ENCODE assay signal across 12 mouse cellular contexts in the genomic region with DNA sequence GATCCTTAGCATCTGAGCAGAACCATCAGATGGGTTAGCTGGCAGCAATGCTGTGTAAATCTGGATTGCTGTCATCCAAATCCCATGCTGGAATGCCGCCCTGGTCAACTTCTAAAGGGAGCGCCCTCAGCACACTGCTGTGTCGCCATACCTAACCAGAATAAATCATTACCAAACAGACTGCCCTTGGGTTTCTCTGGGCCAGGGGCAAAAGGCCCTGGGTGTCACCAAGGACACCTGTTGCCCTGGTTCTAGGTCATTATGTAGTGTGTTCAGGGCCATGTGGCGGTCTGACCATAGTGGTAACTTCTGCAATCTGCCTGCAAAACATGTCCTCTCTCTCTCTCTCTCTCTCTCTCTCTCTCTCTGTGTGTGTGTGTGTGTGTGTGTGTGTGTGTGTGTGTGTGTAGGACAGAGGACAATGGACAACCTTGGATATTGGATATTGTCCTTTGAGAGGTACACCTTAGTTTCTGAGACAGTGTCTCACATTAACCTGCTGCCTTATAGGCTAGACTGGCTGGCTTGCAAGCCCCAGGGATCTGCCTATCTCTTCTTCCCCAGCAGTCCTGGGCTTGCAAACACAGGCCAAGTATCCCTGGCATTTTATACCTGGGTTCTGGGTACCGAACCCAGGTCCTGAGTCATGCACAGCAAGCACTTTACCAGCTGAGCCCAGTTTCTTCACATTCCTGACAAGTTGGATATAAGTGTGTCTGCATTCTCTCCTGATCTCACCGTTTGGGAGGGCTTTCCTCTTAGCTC. TPM values are rescaled to one million over a fixed set of nuclear protein-coding genes. Genes with fewer than 3 reads are reported as not detected.
DNase-seq lines count a peak whose midpoint lies in the region; ATAC-seq and TF ChIP-seq lines count a peak whose summit lies in the region.
"Had no signal": no experiment of that assay in that cellular context is flagged by ENCODE, and none has a peak within 500 bp of the region (broad histone marks: within the 10 kb centered on the region; RNA-seq: fewer than 3 reads in every experiment).

No protein-coding gene starts in this region.

- 86% methylated on average over 6 of the region's 6 CpGs for WGBS in forebrain, embryonic 11.5 days
- WGBS in forebrain, postnatal 0 days = 93% methylated on average over 6 of the region's 6 CpGs
- 85% methylated on average over 6 of the region's 6 CpGs for WGBS in liver, embryonic 12.5 days (ENCODE audit: insufficient replicate concordance)
- 85% methylated on average over 6 of the region's 6 CpGs for WGBS in stomach, postnatal 0 days

- peak; percentile 47 for DNase-seq in forebrain, embryonic 11.5 days (ENCODE audit: low spot score)
- no peak for DNase-seq in forebrain, postnatal 0 days
- DNase-seq in liver = peak; percentile 12
- DNase-seq in urinary bladder, postnatal 14 days (ENCODE audit: low spot score) = peak; percentile 3
- no peak for DNase-seq in urinary bladder, adult 18-20 months (ENCODE audit: low spot score in 2 of 2)
- peak; percentile 13 for DNase-seq in stomach, postnatal 0 days (ENCODE audit: low spot score)
- DNase-seq in lung, adult 18-20 months = no peak
- DNase-seq: left cerebral cortex, postnatal 4 days had no signal

- no peak overlapping the region for H3K4me3 ChIP-seq in forebrain, embryonic 11.5 days (ENCODE audit: low read depth, low read length)
- H3K4me3 ChIP-seq in forebrain, postnatal 0 days (ENCODE audit: low read depth, low read length) = no peak overlapping the region
- H3K4me3 ChIP-seq in liver, embryonic 12.5 days = no peak overlapping the region
- no peak overlapping the region for H3K4me3 ChIP-seq in stomach, postnatal 0 days (ENCODE audit: low read depth, low read length)

- no peak overlapping the region for H3K9ac ChIP-seq in forebrain, embryonic 11.5 days (ENCODE audit: low read length)
- no peak overlapping the region for H3K9ac ChIP-seq in forebrain, postnatal 0 days
- H3K9ac ChIP-seq in liver, embryonic 12.5 days = no peak overlapping the region
- H3K9ac ChIP-seq in stomach, postnatal 0 days (ENCODE audit: low read length) = no peak overlapping the region
- H3K9ac ChIP-seq: embryonic facial prominence, embryonic 15.5 days had no signal

- TF ChIP-seq EP300 in stomach, postnatal 0 days (optimal IDR thresholded peaks at IDR 0.05) = no peak

- no peak for ATAC-seq in forebrain, embryonic 11.5 days (replicated peaks; ENCODE audit: low FRiP score)
- ATAC-seq in forebrain, postnatal 0 days = no peak
- no peak for ATAC-seq in liver, embryonic 12.5 days
- ATAC-seq in stomach, postnatal 0 days (ENCODE audit: low FRiP score, low TSS enrichment) = no peak
- ATAC-seq: CD4-positive, CD25-positive, alpha-beta regulatory T cell, adult 4 months; Patski had no signal

- peaks cover 30% of the 10 kb centered on the region for H3K4me1 ChIP-seq in forebrain, embryonic 11.5 days (replicated peaks; ENCODE audit: control insufficient read depth, insufficient read depth, low read length)
- H3K4me1 ChIP-seq in forebrain, postnatal 0 days (ENCODE audit: insufficient read depth) = peaks cover 21% of the 10 kb centered on the region
- peaks cover 88% of the 10 kb centered on the region for H3K4me1 ChIP-seq in liver, embryonic 12.5 days
- H3K4me1 ChIP-seq in stomach, postnatal 0 days (replicated peaks; ENCODE audit: control insufficient read depth, insufficient read depth) = peaks cover 16% of the 10 kb centered on the region

- H3K27me3 ChIP-seq in forebrain, embryonic 11.5 days (ENCODE audit: control insufficient read depth, insufficient read depth, low read length) = 0 out of 2 replicates have a peak, but pooled peaks cover 4% of the 10 kb centered on the region
- no peaks in the 10 kb centered on the region for H3K27me3 ChIP-seq in forebrain, postnatal 0 days (ENCODE audit: insufficient read depth, low read length)
- no peaks in the 10 kb centered on the region for H3K27me3 ChIP-seq in liver, embryonic 12.5 days (replicated peaks)
- no peaks in the 10 kb centered on the region for H3K27me3 ChIP-seq in stomach, postnatal 0 days (ENCODE audit: control insufficient read depth, insufficient read depth, low read length)
- H3K27me3 ChIP-seq: embryonic facial prominence, embryonic 15.5 days; Patski had no signal

- no peak for TF ChIP-seq CTCF in forebrain, postnatal 0 days (IDR thresholded peaks at IDR 0.05; ENCODE audit: low read depth)
- TF ChIP-seq CTCF in stomach, postnatal 0 days (IDR thresholded peaks at IDR 0.05; ENCODE audit: low read depth) = no peak

- H3K27ac ChIP-seq in forebrain, embryonic 11.5 days (ENCODE audit: low read depth, low read length) = no peak overlapping the region
- no peak overlapping the region for H3K27ac ChIP-seq in forebrain, postnatal 0 days (ENCODE audit: low read depth, low read length)
- H3K27ac ChIP-seq in liver, embryonic 12.5 days = no peak overlapping the region
- H3K27ac ChIP-seq in stomach, postnatal 0 days (replicated peaks) = no peak overlapping the region

- H3K36me3 ChIP-seq in forebrain, embryonic 11.5 days (ENCODE audit: control insufficient read depth, insufficient read depth, low read length) = no peaks in the 10 kb centered on the region
- no peaks in the 10 kb centered on the region for H3K36me3 ChIP-seq in forebrain, postnatal 0 days (ENCODE audit: insufficient read depth)
- H3K36me3 ChIP-seq in liver, embryonic 12.5 days = peaks cover 14% of the 10 kb centered on the region
- no peaks in the 10 kb centered on the region for H3K36me3 ChIP-seq in stomach, postnatal 0 days (ENCODE audit: control insufficient read depth, insufficient read depth, low read length)
- H3K36me3 ChIP-seq: embryonic facial prominence, embryonic 15.5 days had no signal

- H3K4me2 ChIP-seq in forebrain, embryonic 11.5 days (ENCODE audit: low read depth, low read length, severe bottlenecking) = no peak overlapping the region
- H3K4me2 ChIP-seq in forebrain, postnatal 0 days (ENCODE audit: low read depth) = no peak overlapping the region
- no peak overlapping the region for H3K4me2 ChIP-seq in liver, embryonic 12.5 days
- no peak overlapping the region for H3K4me2 ChIP-seq in stomach, postnatal 0 days (replicated peaks; ENCODE audit: low read depth)

- no peaks in the 10 kb centered on the region for H3K9me3 ChIP-seq in forebrain, embryonic 11.5 days (ENCODE audit: control insufficient read depth, low read length)
- H3K9me3 ChIP-seq in forebrain, postnatal 0 days (ENCODE audit: low read length) = no peaks in the 10 kb centered on the region
- H3K9me3 ChIP-seq in liver, embryonic 12.5 days (replicated peaks) = no peaks in the 10 kb centered on the region
- H3K9me3 ChIP-seq in stomach, postnatal 0 days (ENCODE audit: control insufficient read depth, low read length) = no peaks in the 10 kb centered on the region
- H3K9me3 ChIP-seq: embryonic facial prominence, embryonic 15.5 days had no signal

RNA-seq across cellular contexts. Expression of a gene that starts 1.8 kb away (rescaled TPM):
- 14.9 and 17.3 TPM in 2 replicates for polyA plus RNA-seq in forebrain, embryonic 11.5 days (2014; fragmentation: Nextera tagmentation; extraction: Ambion mirVana)
- total RNA-seq in forebrain, postnatal 0 days (2014; rRNA removed) = 52.5 and 61.1 TPM in 2 replicates
- 13.9 and 16.6 TPM in 2 replicates for polyA plus RNA-seq in forebrain, postnatal 0 days (2015; fragmentation: Nextera tagmentation; extraction: Ambion mirVana)
- polyA plus RNA-seq in liver, embryonic 12.5 days (2016; fragmentation: Nextera tagmentation; extraction: Ambion mirVana) = 21.9 and 23.6 TPM in 2 replicates
- 5.7 and 6.8 TPM in 2 replicates for polyA plus RNA-seq in stomach, postnatal 0 days (2015; fragmentation: Nextera tagmentation; extraction: Ambion mirVana)

Comparison
In these comparisons a context has a peak if more than half of its experiments do, and no peak if none do; other contexts are left out.
1. DNase-seq: peak in forebrain, embryonic 11.5 days (single experiment), liver (single experiment), urinary bladder, postnatal 14 days (single experiment) and stomach, postnatal 0 days (single experiment); none in forebrain, postnatal 0 days (single experiment), urinary bladder, adult 18-20 months (0 of 2) and lung, adult 18-20 months (0 of 2).